Mouse (Mus musculus) embryonic facial prominence, embryonic 12.5 days (tissue): Measurements from ENCODE around the gene Rnf40. TPM values are rescaled to one million over a fixed set of nuclear protein-coding genes. Genes with fewer than 3 reads are reported as not detected.
A peak's percentile ranks its signal among the peaks of the same experiment; 100 is the strongest.

ENCODE experiments used
- ATAC-seq: fragments of 200-750 bp; cut with Nextera tagmentation; 2 replicates; pipeline ENCODE4 v1.8.0; 2017; ENCODE audit not compliant: insufficient number of reproducible peaks, insufficient read depth, low FRiP score, low TSS enrichment
- H3K27ac ChIP-seq: fragments of 300-500 bp; sonication (generic); 2 replicates; pipeline ENCODE4 v1.5.1; 2016; ENCODE audit warnings: mild to moderate bottlenecking
- H3K27me3 ChIP-seq: fragments of 300-500 bp; sonication (generic); 2 replicates; pipeline ENCODE4 v1.6.1; 2016; ENCODE audit warnings: mild to moderate bottlenecking, moderate library complexity
- H3K36me3 ChIP-seq: fragments of 300-500 bp; sonication (generic); 2 replicates; pipeline ENCODE4 v1.6.1; 2016; ENCODE audit warnings: mild to moderate bottlenecking
- H3K4me1 ChIP-seq: fragments of 300-500 bp; sonication (generic); 2 replicates; pipeline ENCODE4 v1.6.1; 2016
- H3K4me2 ChIP-seq: fragments of 300-500 bp; sonication (generic); replicated peaks from 2 replicates; pipeline ENCODE4 v1.6.1; 2016; ENCODE audit warnings: mild to moderate bottlenecking, moderate library complexity
- H3K4me3 ChIP-seq: fragments of 300-500 bp; sonication (generic); 2 replicates; pipeline ENCODE4 v1.5.1; 2016; ENCODE audit warnings: mild to moderate bottlenecking
- H3K9ac ChIP-seq: fragments of 300-500 bp; sonication (generic); 2 replicates; pipeline ENCODE4 v1.6.1; 2016; ENCODE audit warnings: mild to moderate bottlenecking, moderate library complexity
- H3K9me3 ChIP-seq: fragments of 300-500 bp; sonication (generic); 2 replicates; pipeline ENCODE4 v1.6.1; 2016; ENCODE audit warnings: mild to moderate bottlenecking, moderate library complexity
- WGBS: fragments of 180-500 bp; shearing (Covaris S2); methylation state at CpG from one replicate; pipeline ENCODE4 v1.1.7; 2016; 5-methylcytosine and 5-hydroxymethylcytosine counted together
- polyA plus RNA-seq: library from polyadenylated mRNA; unstranded; fragments of >200 nt; fragmentation: Nextera tagmentation; extraction: Ambion mirVana; gene quantifications from 2 replicates; pipeline ENCODE4 v1.2.1, GENCODE M21; 2016

Gene Rnf40
- polyA plus RNA-seq, 1 experiment from 2014 or later = 66.2 TPM

DNA sequence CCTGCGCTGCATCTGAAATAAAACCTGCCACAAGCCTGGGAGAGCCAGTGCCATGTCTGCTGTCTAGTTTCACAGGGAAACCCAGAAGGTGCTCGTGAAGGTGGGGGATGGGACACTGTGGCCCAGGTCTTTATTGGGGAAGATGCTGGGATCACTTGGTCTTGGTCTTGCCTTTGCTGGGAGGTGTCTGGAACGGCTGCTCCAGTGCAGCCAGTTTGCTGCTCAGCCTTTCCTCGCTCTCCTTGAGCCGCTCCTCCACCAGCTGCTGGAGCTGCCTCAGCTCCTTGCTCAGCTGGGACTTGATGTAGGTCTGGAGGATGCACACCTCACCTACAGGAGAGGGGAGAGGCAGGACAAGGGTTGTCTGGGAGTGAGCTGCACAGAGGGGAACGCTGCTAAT is 5.3 kb upstream of the Rnf40 start:
- no peak overlapping the region for H3K27ac ChIP-seq
- WGBS = 92% methylated on average over 6 of the region's 6 CpGs
- peaks cover 7% of the 10 kb centered on the region; the same call in 1 of the 2 replicates for H3K4me1 ChIP-seq
- no peak for ATAC-seq
- no peak overlapping the region for H3K9ac ChIP-seq
- no peaks in the 10 kb centered on the region for H3K9me3 ChIP-seq
- peaks cover 50% of the 10 kb centered on the region for H3K36me3 ChIP-seq
- H3K4me3 ChIP-seq = no peak overlapping the region
- no peak overlapping the region for H3K4me2 ChIP-seq
- no peaks in the 10 kb centered on the region for H3K27me3 ChIP-seq

DNA sequence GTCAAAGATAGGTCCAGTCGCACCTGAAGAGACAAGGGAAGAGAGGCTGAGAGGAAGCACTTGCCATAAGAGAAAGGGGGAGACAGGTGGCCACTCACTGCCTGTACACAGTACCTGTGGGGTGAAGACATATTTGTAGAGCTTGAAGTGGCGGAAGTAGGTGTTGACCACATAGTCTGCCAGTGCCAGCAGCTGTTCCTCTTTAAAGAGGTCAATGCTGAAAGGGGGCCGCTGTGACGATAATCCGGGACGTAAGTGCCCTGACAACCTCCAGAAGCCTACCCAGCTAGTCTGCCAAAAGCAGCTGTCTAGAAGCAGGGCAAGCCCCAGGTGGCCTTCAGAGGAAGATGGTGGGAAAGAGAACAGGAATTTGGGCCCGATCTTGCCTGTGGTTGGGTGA is 3.5 kb upstream of the Rnf40 start:
- no peak for ATAC-seq
- Histone ChIP-seq H3K27me3 (no peaks in the 10 kb centered on the region), H3K36me3 (peaks cover 47% of the 10 kb centered on the region), H3K4me1 (peaks cover 15% of the 10 kb centered on the region), H3K4me2 (no peak overlapping the region), H3K27ac (no peak overlapping the region), H3K9ac (no peak overlapping the region), H3K9me3 (no peaks in the 10 kb centered on the region), H3K4me3 (no peak overlapping the region)
- 84% methylated on average over 7 of the region's 7 CpGs for WGBS

DNA sequence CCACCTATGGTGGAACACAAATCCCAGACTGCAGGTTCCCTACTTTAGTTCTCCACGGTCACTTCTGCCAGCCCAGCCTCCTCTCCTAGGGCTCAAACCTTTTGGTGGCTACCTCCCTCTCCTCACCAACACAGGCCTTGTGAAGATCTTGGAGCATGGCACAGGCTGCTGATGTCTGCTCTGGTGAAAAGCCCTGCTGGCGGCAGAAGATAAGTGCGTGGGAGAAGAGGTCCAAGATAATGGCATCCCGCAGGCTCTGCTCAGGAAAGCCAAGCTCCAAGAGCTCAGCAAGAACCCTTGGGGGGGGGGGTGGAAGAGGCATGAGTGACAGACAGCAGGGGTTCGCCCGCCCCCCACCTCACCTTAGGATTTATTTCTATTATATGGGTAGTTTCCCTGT is 2.4 kb upstream of the Rnf40 start:
- Histone ChIP-seq H3K4me1 (peaks cover 15% of the 10 kb centered on the region), H3K36me3 (peaks cover 53% of the 10 kb centered on the region), H3K27me3 (no peaks in the 10 kb centered on the region), H3K4me2 (no peak overlapping the region), H3K4me3 (no peak overlapping the region), H3K9me3 (no peaks in the 10 kb centered on the region), H3K9ac (no peak overlapping the region), H3K27ac (no peak overlapping the region)
- 89% methylated on average over 6 of the region's 6 CpGs for WGBS
- no peak for ATAC-seq

DNA sequence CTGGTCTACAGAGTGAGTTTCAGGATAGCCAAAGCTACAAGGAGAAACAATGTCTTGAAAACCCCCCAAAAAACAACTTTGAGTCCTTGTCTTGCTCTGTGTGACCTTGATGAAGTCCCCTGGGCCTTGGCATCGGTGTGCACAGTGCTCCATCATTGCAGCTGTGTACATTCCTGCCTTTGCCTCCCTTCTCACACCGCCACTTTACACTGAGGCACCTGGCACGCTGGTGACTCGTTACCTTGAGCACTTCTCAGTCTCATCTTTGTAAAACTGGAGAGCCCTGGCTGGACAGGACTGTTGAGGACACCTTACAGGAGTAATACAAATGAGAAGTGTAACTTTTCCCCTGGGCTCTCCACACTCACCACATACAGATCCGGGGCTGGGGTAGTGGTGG is 1.4 kb upstream of the Rnf40 start:
- Histone ChIP-seq H3K4me3 (peak overlapping the region; percentile 91), H3K27me3 (no peaks in the 10 kb centered on the region), H3K4me2 (peak overlapping the region; percentile 91), H3K4me1 (peaks cover 15% of the 10 kb centered on the region), H3K27ac (0 out of 2 replicates have a peak overlapping the region, but pooled peaks have one; percentile 81), H3K9ac (peak overlapping the region; percentile 63), H3K36me3 (peaks cover 55% of the 10 kb centered on the region), H3K9me3 (no peaks in the 10 kb centered on the region)
- ATAC-seq = no peak
- 64% methylated on average over 5 of the region's 5 CpGs for WGBS

- H3K36me3 ChIP-seq = peaks cover 53% of the 10 kb centered on the region
- H3K4me2 ChIP-seq = peak overlapping the region; percentile 77
- H3K9ac ChIP-seq = peak overlapping the region; percentile 86
- ATAC-seq = no peak
- peaks cover 15% of the 10 kb centered on the region for H3K4me1 ChIP-seq
- H3K27me3 ChIP-seq = no peaks in the 10 kb centered on the region
- no peaks in the 10 kb centered on the region for H3K9me3 ChIP-seq
- 5% methylated on average over 29 of the region's 29 CpGs for WGBS
- 0 out of 2 replicates have a peak overlapping the region, but pooled peaks have one; percentile 52 for H3K27ac ChIP-seq
- peak overlapping the region; percentile 91 for H3K4me3 ChIP-seq
Measured at GRCm38 (mm10) chr7:127588901-127589300, 334 bp downstream of the Rnf40 start.

DNA sequence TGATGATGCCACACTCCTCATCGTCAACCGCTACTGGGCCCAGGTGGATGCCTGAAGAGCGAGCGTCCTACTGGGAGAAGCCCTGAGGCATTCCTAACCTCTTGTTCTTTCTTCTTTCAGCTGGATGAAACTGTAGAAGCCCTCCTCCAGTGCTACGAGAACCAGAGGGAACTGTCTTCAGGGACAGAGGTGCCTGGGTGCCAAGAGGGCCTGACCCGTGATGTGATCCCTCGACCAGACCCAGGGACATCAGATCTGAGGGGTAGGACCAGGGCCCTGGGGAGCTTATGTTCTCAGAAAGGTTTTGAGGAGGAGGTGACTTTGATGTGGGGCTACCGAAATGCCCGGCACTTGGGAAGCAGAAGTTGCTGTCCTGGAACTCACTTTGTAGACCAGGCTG is 1.1 kb downstream of the Rnf40 start:
- no peak overlapping the region for H3K27ac ChIP-seq
- WGBS = 88% methylated on average over 9 of the region's 9 CpGs

DNA sequence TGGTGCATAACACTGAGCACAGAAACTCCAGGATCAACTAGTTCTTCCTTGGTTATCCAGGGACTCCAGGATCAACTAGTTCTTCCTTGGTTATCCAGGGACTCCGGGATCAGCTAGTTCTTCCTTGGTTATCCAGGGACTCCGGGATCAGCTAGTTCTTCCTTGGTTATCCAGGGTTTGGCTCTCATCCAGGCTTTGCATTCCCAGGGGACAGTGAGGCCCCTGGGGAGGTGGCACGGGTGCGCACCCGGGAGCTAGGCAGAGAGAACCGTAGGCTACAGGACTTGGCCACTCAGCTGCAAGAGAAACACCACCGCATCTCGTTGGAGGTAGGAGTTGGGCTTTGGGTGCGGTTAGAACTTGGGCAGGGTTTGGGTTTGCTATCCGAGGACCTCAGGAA is 2.5 kb downstream of the Rnf40 start:
- H3K27me3 ChIP-seq = no peaks in the 10 kb centered on the region
- no peak overlapping the region for H3K27ac ChIP-seq
- no peaks in the 10 kb centered on the region for H3K9me3 ChIP-seq
- no peak overlapping the region for H3K4me2 ChIP-seq
- no peak overlapping the region for H3K4me3 ChIP-seq
- WGBS = 95% methylated on average over 10 of the region's 10 CpGs
- peaks cover 15% of the 10 kb centered on the region for H3K4me1 ChIP-seq
- peaks cover 64% of the 10 kb centered on the region for H3K36me3 ChIP-seq
- no peak overlapping the region for H3K9ac ChIP-seq
- ATAC-seq = no peak

More for the DNA sequence above, 1.1 kb downstream of the Rnf40 start:
- Histone ChIP-seq H3K9ac (peak overlapping the region; percentile 86), H3K27me3 (no peaks in the 10 kb centered on the region), H3K4me1 (peaks cover 15% of the 10 kb centered on the region), H3K9me3 (no peaks in the 10 kb centered on the region), H3K36me3 (peaks cover 55% of the 10 kb centered on the region), H3K4me2 (peak overlapping the region; percentile 77), H3K4me3 (peak overlapping the region; percentile 91)
- no peak for ATAC-seq

- ATAC-seq = no peak
- H3K4me1 ChIP-seq = peaks cover 8% of the 10 kb centered on the region
- 90% methylated on average over 14 of the region's 14 CpGs for WGBS
Measured at GRCm38 (mm10) chr7:127592575-127592974, 4.0 kb downstream of the Rnf40 start.

DNA sequence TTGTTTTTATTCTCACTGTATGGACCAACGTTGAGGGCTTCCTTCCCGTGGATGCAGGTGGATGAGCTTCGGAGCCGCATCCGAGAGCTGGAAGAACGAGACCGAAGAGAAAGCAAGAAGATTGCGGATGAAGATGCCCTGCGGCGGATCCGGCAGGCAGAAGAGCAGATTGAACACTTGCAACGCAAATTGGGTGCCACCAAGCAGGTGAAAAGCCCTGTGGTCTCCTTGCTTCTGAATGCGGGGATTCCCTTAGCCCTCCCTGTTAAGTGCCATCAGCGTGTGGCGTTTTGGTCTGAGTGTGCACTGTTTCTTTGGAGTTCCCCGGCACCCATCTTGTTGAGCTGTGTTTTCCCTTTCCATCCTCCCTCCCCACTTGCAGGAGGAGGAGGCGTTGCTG is 8.2 kb downstream of the Rnf40 start:
- WGBS = 94% methylated on average over 17 of the region's 17 CpGs
- no peak overlapping the region for H3K4me2 ChIP-seq
- H3K9ac ChIP-seq = no peak overlapping the region
- H3K4me3 ChIP-seq = no peak overlapping the region
- peaks cover 96% of the 10 kb centered on the region for H3K36me3 ChIP-seq
- ATAC-seq = no peak
- H3K27ac ChIP-seq = no peak overlapping the region
- H3K9me3 ChIP-seq = no peaks in the 10 kb centered on the region
- no peaks in the 10 kb centered on the region for H3K4me1 ChIP-seq
- H3K27me3 ChIP-seq = no peaks in the 10 kb centered on the region

More at GRCm38 (mm10) chr7:127592575-127592974, 4.0 kb downstream of the Rnf40 start:
- Histone ChIP-seq H3K9ac (no peak overlapping the region), H3K9me3 (no peaks in the 10 kb centered on the region), H3K4me2 (no peak overlapping the region), H3K27me3 (no peaks in the 10 kb centered on the region), H3K27ac (no peak overlapping the region), H3K4me3 (no peak overlapping the region), H3K36me3 (peaks cover 79% of the 10 kb centered on the region)

DNA sequence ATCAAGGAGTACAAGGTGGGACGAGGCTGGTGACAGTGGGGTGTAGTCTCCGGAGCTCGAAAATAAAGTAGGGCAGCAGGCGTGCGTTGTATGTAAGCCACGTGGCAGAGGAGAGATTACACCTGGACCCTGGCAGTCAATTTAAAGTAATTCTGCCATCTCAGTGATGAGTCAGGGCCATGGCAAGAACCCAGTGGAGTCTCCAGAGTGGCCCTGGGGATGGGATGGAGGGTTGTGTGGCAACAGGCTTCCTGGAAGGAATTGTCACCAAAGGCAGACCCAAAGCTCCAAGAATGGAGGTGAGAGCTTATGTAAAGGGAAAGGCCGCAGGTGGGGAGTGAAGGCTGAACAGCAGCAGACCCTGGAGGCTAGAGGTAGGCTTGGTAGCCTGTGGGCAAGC is 12.0 kb downstream of the Rnf40 start:
- no peak overlapping the region for H3K4me3 ChIP-seq
- H3K9me3 ChIP-seq = no peaks in the 10 kb centered on the region
- peaks cover 90% of the 10 kb centered on the region for H3K36me3 ChIP-seq
- no peaks in the 10 kb centered on the region for H3K27me3 ChIP-seq
- 93% methylated on average over 7 of the region's 7 CpGs for WGBS
- no peaks in the 10 kb centered on the region for H3K4me1 ChIP-seq
- H3K4me2 ChIP-seq = no peak overlapping the region
- H3K9ac ChIP-seq = no peak overlapping the region
- no peak overlapping the region for H3K27ac ChIP-seq
- ATAC-seq = no peak

DNA sequence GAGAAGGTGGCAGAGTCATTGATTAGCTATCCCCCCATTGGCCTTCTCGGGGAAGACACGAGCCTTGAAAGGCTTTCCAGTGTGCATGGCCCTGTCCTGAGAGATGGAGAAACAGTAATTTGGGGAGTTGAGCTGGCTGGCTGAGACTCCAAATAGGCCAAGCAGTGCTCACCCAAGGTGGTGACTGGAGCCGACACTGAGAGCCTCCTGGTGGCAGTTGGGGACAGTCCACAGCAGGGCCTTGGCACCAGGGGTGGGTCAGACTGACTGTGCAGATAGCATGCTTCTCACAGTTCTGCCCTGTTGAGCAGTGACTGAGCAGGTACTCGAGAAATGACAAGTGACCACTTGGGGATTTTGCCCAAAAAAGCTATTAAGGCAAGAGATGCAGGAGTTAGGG is 13.2 kb downstream of the Rnf40 start:
- Histone ChIP-seq H3K9me3 (no peaks in the 10 kb centered on the region), H3K27ac (no peak overlapping the region), H3K27me3 (no peaks in the 10 kb centered on the region), H3K4me1 (no peaks in the 10 kb centered on the region), H3K4me3 (no peak overlapping the region), H3K4me2 (no peak overlapping the region), H3K36me3 (peaks cover 88% of the 10 kb centered on the region), H3K9ac (no peak overlapping the region)
- WGBS = 85% methylated on average over 4 of the region's 4 CpGs
- ATAC-seq = no peak

DNA sequence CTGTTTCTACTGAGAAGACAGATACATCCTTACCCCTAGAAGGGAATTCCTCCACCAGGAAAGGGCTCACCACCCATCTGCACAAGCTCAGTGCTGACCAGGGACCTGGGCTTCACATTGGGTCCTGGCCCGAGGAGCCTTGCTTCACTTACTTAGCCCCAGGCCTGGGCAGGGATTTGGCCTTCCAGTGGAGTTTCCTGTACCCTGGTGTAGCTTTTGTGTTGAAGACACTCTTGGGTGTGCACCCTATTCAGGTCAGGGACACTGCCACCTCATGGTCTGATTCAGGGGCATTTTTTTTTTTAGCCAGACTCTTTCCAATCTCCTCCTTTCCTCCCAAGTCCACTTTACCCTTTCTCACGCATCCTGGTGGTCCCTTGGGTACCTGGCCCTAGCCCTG is 14.3 kb downstream of the Rnf40 start:
- WGBS = 78% methylated on average over 2 of the region's 2 CpGs
- Histone ChIP-seq H3K27ac (no peak overlapping the region), H3K36me3 (peaks cover 83% of the 10 kb centered on the region), H3K4me3 (no peak overlapping the region), H3K4me2 (no peak overlapping the region), H3K9me3 (no peaks in the 10 kb centered on the region), H3K27me3 (no peaks in the 10 kb centered on the region), H3K9ac (no peak overlapping the region), H3K4me1 (no peaks in the 10 kb centered on the region)
- ATAC-seq = no peak

GRCm38 (mm10) chr7:127604256-127604655 is 15.7 kb downstream of the Rnf40 start:
- peaks cover 85% of the 10 kb centered on the region for H3K36me3 ChIP-seq
- no peak overlapping the region for H3K4me3 ChIP-seq
- 87% methylated on average over 10 of the region's 10 CpGs for WGBS
- no peak overlapping the region for H3K27ac ChIP-seq
- no peaks in the 10 kb centered on the region for H3K27me3 ChIP-seq
- H3K4me1 ChIP-seq = no peaks in the 10 kb centered on the region
- no peak overlapping the region for H3K9ac ChIP-seq
- ATAC-seq = no peak
- no peak overlapping the region for H3K4me2 ChIP-seq
- no peaks in the 10 kb centered on the region for H3K9me3 ChIP-seq
